Mouse (Mus musculus): ENCODE data around the gene Prdm11. TPM values are rescaled to one million over a fixed set of nuclear protein-coding genes. Genes with fewer than 3 reads are reported as not detected.

Gene Prdm11
- polyA plus RNA-seq, 1 experiment from 2014 or later = 8.0 TPM

- peaks cover 8% of the 10 kb centered on the region; the same call in 1 of the 2 replicates for H3K4me1 ChIP-seq (ENCODE audit: control insufficient read depth, insufficient read depth, low read length)
- ATAC-seq (ENCODE audit: insufficient number of reproducible peaks, insufficient read depth, low FRiP score, low read depth) = no peak
- H3K9me3 ChIP-seq (ENCODE audit: control insufficient read depth, low read depth, low read length) = no peaks in the 10 kb centered on the region
- no peak overlapping the region for H3K4me2 ChIP-seq (replicated peaks; ENCODE audit: low read depth, low read length)
- H3K36me3 ChIP-seq (ENCODE audit: control insufficient read depth, insufficient read depth, low read length) = no peaks in the 10 kb centered on the region
- no peaks in the 10 kb centered on the region for H3K27me3 ChIP-seq (ENCODE audit: control insufficient read depth, insufficient read depth, low read length)
- no peak overlapping the region for H3K4me3 ChIP-seq (ENCODE audit: low read depth, low read length)
- 86% methylated on average over 11 of the region's 11 CpGs for WGBS
- no peak overlapping the region for H3K9ac ChIP-seq (replicated peaks; ENCODE audit: low read depth, low read length)
- no peak overlapping the region for H3K27ac ChIP-seq (ENCODE audit: low read length)
Observed at GRCm38 (mm10) chr2:92945824-92946598, 100.0 kb downstream of the Prdm11 start.

- H3K4me2 ChIP-seq (replicated peaks; ENCODE audit: low read depth, low read length) = no peak overlapping the region
- H3K9ac ChIP-seq (replicated peaks; ENCODE audit: low read depth, low read length) = no peak overlapping the region
- H3K4me1 ChIP-seq (ENCODE audit: control insufficient read depth, insufficient read depth, low read length) = peaks cover 8% of the 10 kb centered on the region; the same call in 1 of the 2 replicates
- 87% methylated on average over 11 of the region's 11 CpGs for WGBS
- no peak for ATAC-seq (ENCODE audit: insufficient number of reproducible peaks, insufficient read depth, low FRiP score, low read depth)
- H3K27me3 ChIP-seq (ENCODE audit: control insufficient read depth, insufficient read depth, low read length) = no peaks in the 10 kb centered on the region
- H3K27ac ChIP-seq (ENCODE audit: low read length) = no peak overlapping the region
- H3K9me3 ChIP-seq (ENCODE audit: control insufficient read depth, low read depth, low read length) = no peaks in the 10 kb centered on the region
- H3K4me3 ChIP-seq (ENCODE audit: low read depth, low read length) = no peak overlapping the region
- H3K36me3 ChIP-seq (ENCODE audit: control insufficient read depth, insufficient read depth, low read length) = no peaks in the 10 kb centered on the region
Observed at GRCm38 (mm10) chr2:92945125-92945746, 100.7 kb downstream of the Prdm11 start.

GRCm38 (mm10) chr2:92944356-92944755, 101.6 kb downstream of the Prdm11 start:
- WGBS = 76% methylated on average over 3 of the region's 3 CpGs
- no peak for ATAC-seq (ENCODE audit: insufficient number of reproducible peaks, insufficient read depth, low FRiP score, low read depth)
- peaks cover 8% of the 10 kb centered on the region; the same call in 1 of the 2 replicates for H3K4me1 ChIP-seq (ENCODE audit: control insufficient read depth, insufficient read depth, low read length)
- no peaks in the 10 kb centered on the region for H3K27me3 ChIP-seq (ENCODE audit: control insufficient read depth, insufficient read depth, low read length)
- no peaks in the 10 kb centered on the region for H3K9me3 ChIP-seq (ENCODE audit: control insufficient read depth, low read depth, low read length)
- H3K9ac ChIP-seq (replicated peaks; ENCODE audit: low read depth, low read length) = no peak overlapping the region
- no peak overlapping the region for H3K4me2 ChIP-seq (replicated peaks; ENCODE audit: low read depth, low read length)
- H3K36me3 ChIP-seq (ENCODE audit: control insufficient read depth, insufficient read depth, low read length) = no peaks in the 10 kb centered on the region
- H3K27ac ChIP-seq (ENCODE audit: low read length) = no peak overlapping the region
- no peak overlapping the region for H3K4me3 ChIP-seq (ENCODE audit: low read depth, low read length)

- Histone ChIP-seq H3K27me3 (ENCODE audit: control insufficient read depth, insufficient read depth, low read length) (no peaks in the 10 kb centered on the region), H3K36me3 (ENCODE audit: control insufficient read depth, insufficient read depth, low read length) (no peaks in the 10 kb centered on the region), H3K9ac (replicated peaks; ENCODE audit: low read depth, low read length) (no peak overlapping the region), H3K9me3 (ENCODE audit: control insufficient read depth, low read depth, low read length) (no peaks in the 10 kb centered on the region), H3K27ac (ENCODE audit: low read length) (no peak overlapping the region), H3K4me1 (ENCODE audit: control insufficient read depth, insufficient read depth, low read length) (peaks cover 5% of the 10 kb centered on the region; the same call in 1 of the 2 replicates), H3K4me2 (replicated peaks; ENCODE audit: low read depth, low read length) (no peak overlapping the region), H3K4me3 (ENCODE audit: low read depth, low read length) (no peak overlapping the region)
- ATAC-seq (ENCODE audit: insufficient number of reproducible peaks, insufficient read depth, low FRiP score, low read depth) = no peak
- 83% methylated on average over 3 of the region's 3 CpGs for WGBS
Observed at GRCm38 (mm10) chr2:92943406-92943805, 102.6 kb downstream of the Prdm11 start.

GRCm38 (mm10) chr2:92941463-92941862, 104.5 kb downstream of the Prdm11 start:
- Histone ChIP-seq H3K27me3 (ENCODE audit: control insufficient read depth, insufficient read depth, low read length) (no peaks in the 10 kb centered on the region), H3K36me3 (ENCODE audit: control insufficient read depth, insufficient read depth, low read length) (no peaks in the 10 kb centered on the region), H3K4me2 (replicated peaks; ENCODE audit: low read depth, low read length) (no peak overlapping the region), H3K9me3 (ENCODE audit: control insufficient read depth, low read depth, low read length) (no peaks in the 10 kb centered on the region), H3K9ac (replicated peaks; ENCODE audit: low read depth, low read length) (no peak overlapping the region), H3K4me1 (ENCODE audit: control insufficient read depth, insufficient read depth, low read length) (no peaks in the 10 kb centered on the region), H3K27ac (ENCODE audit: low read length) (no peak overlapping the region), H3K4me3 (ENCODE audit: low read depth, low read length) (no peak overlapping the region)
- ATAC-seq (ENCODE audit: insufficient number of reproducible peaks, insufficient read depth, low FRiP score, low read depth) = no peak
- WGBS = 57% methylated on average over 3 of the region's 3 CpGs

GRCm38 (mm10) chr2:92940963-92941362, 105.0 kb downstream of the Prdm11 start:
- H3K4me3 ChIP-seq (ENCODE audit: low read depth, low read length) = no peak overlapping the region
- no peak overlapping the region for H3K27ac ChIP-seq (ENCODE audit: low read length)
- H3K9ac ChIP-seq (replicated peaks; ENCODE audit: low read depth, low read length) = no peak overlapping the region
- H3K9me3 ChIP-seq (ENCODE audit: control insufficient read depth, low read depth, low read length) = no peaks in the 10 kb centered on the region
- H3K27me3 ChIP-seq (ENCODE audit: control insufficient read depth, insufficient read depth, low read length) = no peaks in the 10 kb centered on the region
- no peak overlapping the region for H3K4me2 ChIP-seq (replicated peaks; ENCODE audit: low read depth, low read length)
- no peak for ATAC-seq (ENCODE audit: insufficient number of reproducible peaks, insufficient read depth, low FRiP score, low read depth)
- no peaks in the 10 kb centered on the region for H3K4me1 ChIP-seq (ENCODE audit: control insufficient read depth, insufficient read depth, low read length)
- no peaks in the 10 kb centered on the region for H3K36me3 ChIP-seq (ENCODE audit: control insufficient read depth, insufficient read depth, low read length)
- WGBS = 88% methylated on average over 9 of the region's 9 CpGs

- 94% methylated on average over 6 of the region's 7 CpGs for WGBS
- no peak overlapping the region for H3K9ac ChIP-seq (replicated peaks; ENCODE audit: low read depth, low read length)
Observed at GRCm38 (mm10) chr2:92938827-92939226, 107.1 kb downstream of the Prdm11 start.

GRCm38 (mm10) chr2:92938063-92938462, 107.9 kb downstream of the Prdm11 start:
- Histone ChIP-seq H3K27me3 (ENCODE audit: control insufficient read depth, insufficient read depth, low read length) (no peaks in the 10 kb centered on the region), H3K9ac (replicated peaks; ENCODE audit: low read depth, low read length) (no peak overlapping the region), H3K4me3 (ENCODE audit: low read depth, low read length) (no peak overlapping the region), H3K4me1 (ENCODE audit: control insufficient read depth, insufficient read depth, low read length) (0 out of 2 replicates have a peak, but pooled peaks cover 7% of the 10 kb centered on the region), H3K36me3 (ENCODE audit: control insufficient read depth, insufficient read depth, low read length) (no peaks in the 10 kb centered on the region), H3K4me2 (replicated peaks; ENCODE audit: low read depth, low read length) (no peak overlapping the region), H3K9me3 (ENCODE audit: control insufficient read depth, low read depth, low read length) (no peaks in the 10 kb centered on the region), H3K27ac (ENCODE audit: low read length) (no peak overlapping the region)
- WGBS = 63% methylated on average over 5 of the region's 5 CpGs
- no peak for ATAC-seq (ENCODE audit: insufficient number of reproducible peaks, insufficient read depth, low FRiP score, low read depth)

More at GRCm38 (mm10) chr2:92938827-92939226, 107.1 kb downstream of the Prdm11 start:
- no peak overlapping the region for H3K4me3 ChIP-seq (ENCODE audit: low read depth, low read length)
- ATAC-seq (ENCODE audit: insufficient number of reproducible peaks, insufficient read depth, low FRiP score, low read depth) = no peak
- no peak overlapping the region for H3K27ac ChIP-seq (ENCODE audit: low read length)
- 0 out of 2 replicates have a peak, but pooled peaks cover 7% of the 10 kb centered on the region for H3K4me1 ChIP-seq (ENCODE audit: control insufficient read depth, insufficient read depth, low read length)
- H3K27me3 ChIP-seq (ENCODE audit: control insufficient read depth, insufficient read depth, low read length) = no peaks in the 10 kb centered on the region
- no peaks in the 10 kb centered on the region for H3K9me3 ChIP-seq (ENCODE audit: control insufficient read depth, low read depth, low read length)
- H3K4me2 ChIP-seq (replicated peaks; ENCODE audit: low read depth, low read length) = no peak overlapping the region
- no peaks in the 10 kb centered on the region for H3K36me3 ChIP-seq (ENCODE audit: control insufficient read depth, insufficient read depth, low read length)
